Mouse (Mus musculus) spleen, adult 12 weeks (tissue): Measurements from ENCODE around the gene Olfr651.
"Not testable (repeated sequence)": the region's sequence is repeated elsewhere in the genome, so short reads cannot be mapped to it uniquely, and the experiment has no call there.

ENCODE experiments used
- DNase-seq: peaks from one replicate; pipeline ENCODE4 v3.0.0; 2022; ENCODE audit warnings: low spot score

The Olfr651 gene

GRCm38 (mm10) chr7:104549833-104550232 lies at the start of gene Olfr651:
TSS of gene Olfr651 (plus strand) at chr7:104550133.
- no peak for DNase-seq

- DNase-seq, result not testable (repeated sequence)
These were observed 48.7 kb upstream of the Olfr651 start for GRCm38 (mm10) chr7:104501186-104501585.

- DNase-seq, result no peak
These were observed 48.2 kb upstream of the Olfr651 start for GRCm38 (mm10) chr7:104501589-104502371.

- DNase-seq, result not testable (repeated sequence)
These were observed 42.4 kb upstream of the Olfr651 start, which contains the start of gene Trim30d for GRCm38 (mm10) chr7:104507421-104508065. TSS of gene Trim30d (minus strand) at chr7:104507849.

GRCm38 (mm10) chr7:104552700-104553099 lies 2.8 kb downstream of the Olfr651 start:
- no peak for DNase-seq

- DNase-seq, result no peak
These were observed 10.7 kb downstream of the Olfr651 start, which contains the start of gene Olfr652 for GRCm38 (mm10) chr7:104560601-104561000. TSS of gene Olfr652 (plus strand) at chr7:104560901.

- DNase-seq, result no peak
These were observed 27.1 kb downstream of the Olfr651 start, which contains the start of gene Olfr653 for GRCm38 (mm10) chr7:104577014-104577413. TSS of gene Olfr653 (plus strand) at chr7:104577314.

- DNase-seq, result no peak
These were observed 30.9 kb downstream of the Olfr651 start for GRCm38 (mm10) chr7:104580846-104581245.

GRCm38 (mm10) chr7:104581429-104581828 lies 31.5 kb downstream of the Olfr651 start:
- no peak for DNase-seq

- DNase-seq, result no peak
These were observed 36.8 kb downstream of the Olfr651 start, which contains the start of gene Olfr654 for GRCm38 (mm10) chr7:104586725-104587124. TSS of gene Olfr654 (plus strand) at chr7:104587025.

GRCm38 (mm10) chr7:104588274-104588673 lies 38.3 kb downstream of the Olfr651 start:
- no peak for DNase-seq

- no peak for DNase-seq
These were observed 51.7 kb downstream of the Olfr651 start, which contains the start of gene Olfr655 for GRCm38 (mm10) chr7:104601679-104602078. TSS of gene Olfr655 (minus strand) at chr7:104601779.

- peak; percentile 20 for DNase-seq
These were observed 53.2 kb downstream of the Olfr651 start for GRCm38 (mm10) chr7:104603173-104603572.
